Mouse (Mus musculus) CH12.LX (cell line): ENCODE data around the gene Ggt7.

Source experiments
- CTCF ChIP-seq, 2 experiments: IDR thresholded peaks in 1 of 2; conservative IDR thresholded peaks in 1 of 2; 2 replicates each; pipeline ENCODE4 v1.5.1; 2011 to 2012; ENCODE audit warnings: low read depth in 2 of 2, low read length in 2 of 2, improper control_type of control experiment in 1 of 2, inconsistent platforms in 1 of 2, mild to moderate bottlenecking in 1 of 2, moderate library complexity in 1 of 2
- HCFC1 ChIP-seq: IDR thresholded peaks from 2 replicates; pipeline ENCODE4 v1.6.1; 2012; ENCODE audit warnings: low read depth, mild to moderate bottlenecking, inconsistent platforms, low read length, improper control_type of control experiment
- NRF1 ChIP-seq: IDR thresholded peaks from 2 replicates; pipeline ENCODE4 v1.6.1; 2014; ENCODE audit warnings: low read depth, mild to moderate bottlenecking, inconsistent platforms, low read length, improper control_type of control experiment, moderate library complexity
- PAX5 ChIP-seq: IDR thresholded peaks from 2 replicates; pipeline ENCODE4 v1.6.1; 2012; ENCODE audit warnings: low read length, inconsistent platforms, mixed read lengths
- POLR2A ChIP-seq: IDR thresholded peaks from 2 replicates; pipeline ENCODE4 v1.6.1; 2011; ENCODE audit warnings: low read depth, mild to moderate bottlenecking, improper control_type of control experiment, low read length
- TBP ChIP-seq: conservative IDR thresholded peaks from 2 replicates; pipeline ENCODE4 v1.6.1; 2011; ENCODE audit warnings: low read depth, low read length, improper control_type of control experiment

DNA sequence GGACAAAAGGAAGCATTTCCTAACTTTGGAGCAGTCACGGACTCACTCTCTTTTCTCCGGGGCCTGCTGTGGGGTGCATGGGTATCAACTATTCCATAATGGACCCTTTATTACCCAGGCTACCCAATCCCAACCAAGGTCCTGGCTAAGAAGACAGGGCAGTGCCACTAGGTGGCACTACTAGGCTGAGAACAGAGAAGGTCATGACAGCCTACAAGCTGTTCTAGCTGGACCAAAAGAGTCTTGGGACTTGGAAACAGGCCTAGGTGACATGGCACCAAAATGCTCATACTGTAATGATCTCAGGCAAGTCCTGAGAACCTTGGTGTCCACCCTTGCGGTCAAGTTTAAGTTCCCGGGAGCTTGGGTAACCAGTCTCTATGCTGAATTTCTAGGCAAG lies 5.6 kb downstream of the Ggt7 start:
- TF ChIP-seq POLR2A (no peak), NRF1 (no peak), HCFC1 (no peak), CTCF (conservative IDR thresholded peaks at IDR 0.05 in 1 of 2, IDR thresholded peaks at IDR 0.05 in 1 of 2; ENCODE audit: low read depth in 2 of 2, low read length in 2 of 2) (peak; percentile 54 to 91; a peak in 3 of 4 replicates), PAX5 (no peak), TBP (no peak)
